Mouse (Mus musculus): ENCODE measurements at regions not wholly inside any gene's neighbourhood (a gene's known extent, or its start where the extent isn't known, plus 50 kb on each side); places are given as distances from the start of the nearest gene placed in this dataset.

DNA sequence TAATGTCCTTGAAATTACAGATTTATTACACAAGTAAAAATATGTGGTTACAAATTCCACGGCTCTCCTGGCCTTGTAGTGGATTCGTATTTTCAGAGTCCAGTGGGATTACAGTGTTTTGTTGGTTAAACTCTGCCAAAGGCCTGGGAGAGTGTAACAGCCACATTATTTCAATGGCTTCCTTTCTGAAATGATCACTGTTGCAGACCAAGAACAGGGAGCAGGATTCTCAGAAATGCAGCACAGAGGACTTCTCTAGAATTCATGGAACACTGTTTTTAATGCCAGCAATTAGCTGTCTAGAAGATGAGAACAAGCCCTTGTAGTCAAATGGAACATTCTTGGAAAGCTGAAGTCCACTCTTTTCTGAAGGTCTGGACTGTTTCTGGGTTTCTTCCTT is 505.8 kb upstream of the Adgrl2 start:
- no peak for TF ChIP-seq FLI1 (IDR thresholded peaks at IDR 0.05; ENCODE audit: low read length)

DNA sequence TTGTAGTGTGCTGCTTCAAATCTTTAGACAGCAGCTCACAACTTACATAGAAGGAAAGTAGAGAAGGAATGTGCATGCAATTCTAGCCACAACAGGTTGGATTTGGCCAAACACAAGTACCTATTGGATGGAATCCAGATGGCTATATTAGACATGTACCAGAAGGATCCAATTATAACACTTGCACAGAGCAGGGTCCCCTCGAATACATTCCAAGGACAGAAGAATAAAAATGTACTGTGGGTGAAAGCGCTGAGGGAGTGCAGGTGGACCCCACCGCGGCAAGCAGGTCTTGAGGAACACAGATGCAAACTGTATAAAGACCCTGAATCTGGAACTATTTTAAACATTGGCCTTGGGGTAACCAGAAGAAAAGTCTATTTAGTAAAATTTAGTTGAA is 497.8 kb upstream of the Adgrl2 start:
- Histone ChIP-seq H3K9me3 (0 out of 2 replicates have a peak, but pooled peaks cover 7% of the 10 kb centered on the region), H3K4me3 (replicated peaks) (no peak overlapping the region), H3K4me1 (no peaks in the 10 kb centered on the region), H3K36me3 (replicated peaks; ENCODE audit: low read length) (no peaks in the 10 kb centered on the region), H3K27me3 (replicated peaks) (no peaks in the 10 kb centered on the region)
- no peak for TF ChIP-seq GATA1 (IDR thresholded peaks at IDR 0.05; ENCODE audit: borderline replicate concordance, low read length)
- TF ChIP-seq FLI1 (IDR thresholded peaks at IDR 0.05; ENCODE audit: low read length): no peak

More for the DNA sequence above, 505.8 kb upstream of the Adgrl2 start:
- no peaks in the 10 kb centered on the region for H3K36me3 ChIP-seq (replicated peaks; ENCODE audit: low read length)
- H3K4me3 ChIP-seq (replicated peaks): no peak overlapping the region
- H3K4me1 ChIP-seq: no peaks in the 10 kb centered on the region
- 0 out of 2 replicates have a peak, but pooled peaks cover 3% of the 10 kb centered on the region for H3K9me3 ChIP-seq
- no peaks in the 10 kb centered on the region for H3K27me3 ChIP-seq (replicated peaks)

DNA sequence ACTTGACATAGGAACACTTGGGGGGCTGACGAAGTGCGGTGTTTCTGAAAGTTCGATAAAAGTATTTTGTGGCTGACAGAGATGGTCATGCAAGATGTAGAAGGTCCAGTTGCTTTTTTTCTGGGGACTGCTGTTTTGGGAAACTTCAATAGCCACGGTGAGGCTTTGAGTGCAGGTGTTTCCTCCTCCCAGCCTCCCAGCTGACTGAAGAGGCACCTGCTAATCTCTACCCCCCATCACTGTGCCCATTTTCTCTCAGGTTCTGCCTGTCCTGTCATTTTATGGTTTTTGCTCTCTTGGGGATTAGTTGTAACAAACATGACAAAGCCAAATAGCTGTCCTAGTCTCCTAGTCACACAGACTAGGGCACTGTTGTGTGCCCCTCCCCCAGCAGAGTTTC is 495.1 kb upstream of the Adgrl2 start:
- H3K27me3 ChIP-seq (replicated peaks): no peaks in the 10 kb centered on the region
- H3K9me3 ChIP-seq: 0 out of 2 replicates have a peak, but pooled peaks cover 4% of the 10 kb centered on the region
- no peaks in the 10 kb centered on the region for H3K4me1 ChIP-seq
- no peak overlapping the region for H3K4me3 ChIP-seq (replicated peaks)
- no peak for TF ChIP-seq GATA1 (IDR thresholded peaks at IDR 0.05; ENCODE audit: borderline replicate concordance, low read length)
- no peak for TF ChIP-seq FLI1 (IDR thresholded peaks at IDR 0.05; ENCODE audit: low read length)
- no peaks in the 10 kb centered on the region for H3K36me3 ChIP-seq (replicated peaks; ENCODE audit: low read length)

- TF ChIP-seq FLI1 (IDR thresholded peaks at IDR 0.05; ENCODE audit: low read length) (no peak), GATA1 (IDR thresholded peaks at IDR 0.05; ENCODE audit: borderline replicate concordance, low read length) (no peak)
These were observed 494.0 kb upstream of the Adgrl2 start for GRCm38 (mm10) chr3:149484319-149484718.

DNA sequence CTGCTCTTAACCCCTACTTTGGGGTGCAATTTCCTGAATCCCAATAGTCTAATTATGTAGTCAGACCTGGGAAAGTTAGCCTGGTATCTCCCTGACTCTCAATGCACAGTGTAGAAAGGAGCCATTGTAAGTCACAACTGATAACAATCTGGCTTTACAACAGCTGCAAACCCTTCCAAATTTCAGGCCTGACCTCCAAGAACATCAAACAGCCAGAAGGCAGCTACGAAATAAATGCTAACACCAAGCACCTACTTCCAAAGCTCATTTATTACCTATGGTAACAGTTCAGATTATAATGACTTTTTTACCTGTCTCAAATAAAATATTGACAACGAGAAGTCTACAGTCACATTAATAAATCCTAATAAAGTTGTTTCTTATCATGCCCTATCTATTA is 485.8 kb upstream of the Adgrl2 start:
- Histone ChIP-seq H3K9me3 (0 out of 2 replicates have a peak, but pooled peaks cover 5% of the 10 kb centered on the region), H3K4me3 (replicated peaks) (no peak overlapping the region), H3K27me3 (replicated peaks) (no peaks in the 10 kb centered on the region), H3K4me1 (no peaks in the 10 kb centered on the region), H3K36me3 (replicated peaks; ENCODE audit: low read length) (no peaks in the 10 kb centered on the region)
- TF ChIP-seq GATA1 (IDR thresholded peaks at IDR 0.05; ENCODE audit: borderline replicate concordance, low read length) (no peak), FLI1 (IDR thresholded peaks at IDR 0.05; ENCODE audit: low read length) (no peak)

More at GRCm38 (mm10) chr3:149484319-149484718, 494.0 kb upstream of the Adgrl2 start:
- H3K4me3 ChIP-seq (replicated peaks): no peak overlapping the region
- no peaks in the 10 kb centered on the region for H3K36me3 ChIP-seq (replicated peaks; ENCODE audit: low read length)
- H3K27me3 ChIP-seq (replicated peaks): no peaks in the 10 kb centered on the region
- no peaks in the 10 kb centered on the region for H3K4me1 ChIP-seq
- 0 out of 2 replicates have a peak, but pooled peaks cover 4% of the 10 kb centered on the region for H3K9me3 ChIP-seq

DNA sequence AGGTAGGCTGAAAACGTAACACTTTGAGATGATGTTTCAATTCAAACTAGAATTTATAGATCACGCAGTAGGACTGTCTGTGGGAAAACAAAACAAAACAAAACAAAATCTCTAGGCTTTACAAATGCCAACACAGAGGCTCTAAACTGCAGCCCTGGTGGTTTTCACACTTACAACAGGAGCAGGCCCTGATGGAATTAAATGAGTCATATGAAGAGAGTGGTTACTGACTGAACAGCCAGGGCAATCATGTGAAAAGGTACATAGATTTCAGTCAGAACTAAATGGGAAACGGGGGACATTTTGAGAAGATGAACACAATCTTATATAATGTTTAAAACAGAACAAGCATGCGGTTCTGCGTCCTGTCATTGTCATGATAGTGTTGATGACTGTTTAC is 476.6 kb upstream of the Adgrl2 start:
- H3K4me1 ChIP-seq: no peaks in the 10 kb centered on the region
- no peaks in the 10 kb centered on the region for H3K27me3 ChIP-seq (replicated peaks)
- no peak for TF ChIP-seq FLI1 (IDR thresholded peaks at IDR 0.05; ENCODE audit: low read length)
- TF ChIP-seq GATA1 (IDR thresholded peaks at IDR 0.05; ENCODE audit: borderline replicate concordance, low read length): no peak
- no peaks in the 10 kb centered on the region for H3K36me3 ChIP-seq (replicated peaks; ENCODE audit: low read length)
- H3K4me3 ChIP-seq (replicated peaks): no peak overlapping the region
- peaks cover 7% of the 10 kb centered on the region; the same call in 1 of the 2 replicates for H3K9me3 ChIP-seq

- TF ChIP-seq FLI1 (IDR thresholded peaks at IDR 0.05; ENCODE audit: low read length) (no peak), GATA1 (IDR thresholded peaks at IDR 0.05; ENCODE audit: borderline replicate concordance, low read length) (no peak)
- no peaks in the 10 kb centered on the region for H3K27me3 ChIP-seq (replicated peaks)
- H3K36me3 ChIP-seq (replicated peaks; ENCODE audit: low read length): no peaks in the 10 kb centered on the region
These were observed 474.2 kb upstream of the Adgrl2 start for GRCm38 (mm10) chr3:149464603-149465002.

GRCm38 (mm10) chr3:149462121-149462541 is 471.8 kb upstream of the Adgrl2 start:
- Histone ChIP-seq H3K27me3 (replicated peaks) (no peaks in the 10 kb centered on the region), H3K4me3 (replicated peaks) (no peak overlapping the region), H3K9me3 (peaks cover 7% of the 10 kb centered on the region; the same call in 1 of the 2 replicates), H3K4me1 (no peaks in the 10 kb centered on the region), H3K36me3 (replicated peaks; ENCODE audit: low read length) (no peaks in the 10 kb centered on the region)
- TF ChIP-seq FLI1 (IDR thresholded peaks at IDR 0.05; ENCODE audit: low read length) (no peak), GATA1 (IDR thresholded peaks at IDR 0.05; ENCODE audit: borderline replicate concordance, low read length) (no peak)

More at GRCm38 (mm10) chr3:149464603-149465002, 474.2 kb upstream of the Adgrl2 start:
- peaks cover 7% of the 10 kb centered on the region; the same call in 1 of the 2 replicates for H3K9me3 ChIP-seq
- no peaks in the 10 kb centered on the region for H3K4me1 ChIP-seq
- no peak overlapping the region for H3K4me3 ChIP-seq (replicated peaks)

- H3K9me3 ChIP-seq: peaks cover 7% of the 10 kb centered on the region; the same call in 1 of the 2 replicates
- no peaks in the 10 kb centered on the region for H3K4me1 ChIP-seq
- TF ChIP-seq FLI1 (IDR thresholded peaks at IDR 0.05; ENCODE audit: low read length) (no peak), GATA1 (IDR thresholded peaks at IDR 0.05; ENCODE audit: borderline replicate concordance, low read length) (no peak)
These were observed 471.3 kb upstream of the Adgrl2 start for GRCm38 (mm10) chr3:149461613-149462012.

DNA sequence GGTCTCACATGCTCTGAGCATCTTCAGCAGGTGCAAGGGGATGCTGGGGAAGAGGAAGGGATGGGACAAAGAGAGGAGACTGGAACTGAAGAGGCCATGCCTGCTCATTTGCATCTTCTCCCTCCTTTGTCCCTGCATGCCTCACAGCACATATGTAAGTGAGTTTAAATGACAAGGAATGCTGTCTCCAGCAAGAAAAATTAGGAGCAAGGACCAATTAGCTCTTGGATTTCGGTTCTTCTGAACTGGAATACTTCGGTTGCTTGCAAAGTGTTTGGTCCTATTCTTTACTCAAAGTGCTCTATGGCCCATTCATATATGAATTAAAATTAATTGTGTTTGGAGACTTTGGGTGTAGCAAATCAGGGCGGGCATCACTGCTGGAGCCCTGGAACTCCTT is 459.0 kb upstream of the Adgrl2 start:
- H3K36me3 ChIP-seq (replicated peaks; ENCODE audit: low read length): no peaks in the 10 kb centered on the region
- H3K9me3 ChIP-seq: peaks cover 7% of the 10 kb centered on the region; the same call in 1 of the 2 replicates
- TF ChIP-seq GATA1 (IDR thresholded peaks at IDR 0.05; ENCODE audit: borderline replicate concordance, low read length) (no peak), FLI1 (IDR thresholded peaks at IDR 0.05; ENCODE audit: low read length) (no peak)
- H3K27me3 ChIP-seq (replicated peaks): no peaks in the 10 kb centered on the region
- H3K4me3 ChIP-seq (replicated peaks): no peak overlapping the region
- H3K4me1 ChIP-seq: no peaks in the 10 kb centered on the region

More at GRCm38 (mm10) chr3:149461613-149462012, 471.3 kb upstream of the Adgrl2 start:
- Histone ChIP-seq H3K36me3 (replicated peaks; ENCODE audit: low read length) (no peaks in the 10 kb centered on the region), H3K4me3 (replicated peaks) (no peak overlapping the region), H3K27me3 (replicated peaks) (no peaks in the 10 kb centered on the region)

All from megakaryocyte, embryonic 14.5 days (primary cell).